Mouse (Mus musculus) CH12F3 (cell line): ENCODE data around the gene Tenm4.

Experiments
- in situ Hi-C: fragments of 300-500 bp; cut with MboI; formaldehyde crosslinking; loops from 2 replicates; pipeline ENCODE4 v1.14.3; 2020; ENCODE audit warnings: low sequenced_read_pairs

The Tenm4 gene

GRCm38 (mm10) chr7:96661352-96662169, 490.5 kb downstream of the Tenm4 start:
- in situ Hi-C loops, result no loop called here

- in situ Hi-C loops, result no loop called here
These were observed 492.3 kb downstream of the Tenm4 start for GRCm38 (mm10) chr7:96663336-96663735.

GRCm38 (mm10) chr7:96666366-96666896, 495.4 kb downstream of the Tenm4 start:
- in situ Hi-C loops, result no loop called here

- in situ Hi-C loops, result no loop called here
These were observed 496.6 kb downstream of the Tenm4 start for GRCm38 (mm10) chr7:96667688-96668087.

GRCm38 (mm10) chr7:96670095-96670494, 499.0 kb downstream of the Tenm4 start:
- in situ Hi-C loops, result no loop called here

- in situ Hi-C loops, result no loop called here
These were observed 501.4 kb downstream of the Tenm4 start for GRCm38 (mm10) chr7:96672322-96672914.

GRCm38 (mm10) chr7:96677082-96677481, 506.0 kb downstream of the Tenm4 start:
- in situ Hi-C loops, result no loop called here

GRCm38 (mm10) chr7:96678236-96678635, 507.2 kb downstream of the Tenm4 start:
- in situ Hi-C loops, result no loop called here

GRCm38 (mm10) chr7:96679746-96680145, 508.7 kb downstream of the Tenm4 start:
- in situ Hi-C loops, result no loop called here

- in situ Hi-C loops, result no loop called here
These were observed 509.4 kb downstream of the Tenm4 start for GRCm38 (mm10) chr7:96680405-96680804.

- in situ Hi-C loops, result no loop called here
These were observed 510.8 kb downstream of the Tenm4 start for GRCm38 (mm10) chr7:96681808-96682207.

- in situ Hi-C loops, result no loop called here
These were observed 517.1 kb downstream of the Tenm4 start for GRCm38 (mm10) chr7:96688141-96688540.

GRCm38 (mm10) chr7:96701097-96701845, 530.2 kb downstream of the Tenm4 start:
- in situ Hi-C loops, result no loop called here

- in situ Hi-C loops, result no loop called here
These were observed 532.9 kb downstream of the Tenm4 start for GRCm38 (mm10) chr7:96703958-96704357.

- in situ Hi-C loops, result no loop called here
These were observed 534.5 kb downstream of the Tenm4 start for GRCm38 (mm10) chr7:96705307-96706129.

- in situ Hi-C loops, result no loop called here
These were observed 535.5 kb downstream of the Tenm4 start for GRCm38 (mm10) chr7:96706531-96706930.

GRCm38 (mm10) chr7:96707112-96707511, 536.1 kb downstream of the Tenm4 start:
- in situ Hi-C loops, result no loop called here

GRCm38 (mm10) chr7:96708071-96708470, 537.0 kb downstream of the Tenm4 start:
- in situ Hi-C loops, result no loop called here

- in situ Hi-C loops, result no loop called here
These were observed 537.5 kb downstream of the Tenm4 start for GRCm38 (mm10) chr7:96708561-96708960.

GRCm38 (mm10) chr7:96708968-96709367, 537.9 kb downstream of the Tenm4 start:
- in situ Hi-C loops, result no loop called here

GRCm38 (mm10) chr7:96709891-96710290, 538.8 kb downstream of the Tenm4 start:
- in situ Hi-C loops, result no loop called here
